Mouse (Mus musculus) midbrain, embryonic 11.5 days (tissue): Measurements from ENCODE around the gene Msmb. TPM values are rescaled to one million over a fixed set of nuclear protein-coding genes. Genes with fewer than 3 reads are reported as not detected.

Experiments used
- ATAC-seq: fragments of 200-750 bp; cut with Nextera tagmentation; 2 replicates; pipeline ENCODE4 v1.8.0; 2017; ENCODE audit warnings: moderate TSS enrichment, moderate library complexity; ENCODE audit not compliant: low FRiP score
- DNase-seq: peaks from one replicate; pipeline ENCODE4 v3.0.0; 2015; ENCODE audit warnings: low spot score; ENCODE audit errors: missing footprints
- H3K27ac ChIP-seq: fragments of 300-500 bp; sonication (generic); 2 replicates; pipeline ENCODE4 v1.5.1; 2014; ENCODE audit warnings: low read depth, low read length
- H3K27me3 ChIP-seq: fragments of 300-500 bp; sonication (generic); 2 replicates; pipeline ENCODE4 v1.6.1; 2014; ENCODE audit warnings: mild to moderate bottlenecking, low read length, moderate library complexity, mixed read lengths; ENCODE audit not compliant: control insufficient read depth, insufficient read depth
- H3K36me3 ChIP-seq: fragments of 300-500 bp; sonication (generic); 2 replicates; pipeline ENCODE4 v1.6.1; 2014; ENCODE audit warnings: mild to moderate bottlenecking, low read length, moderate library complexity, mixed read lengths; ENCODE audit not compliant: control insufficient read depth, insufficient read depth
- H3K4me1 ChIP-seq: fragments of 300-500 bp; sonication (generic); 2 replicates; pipeline ENCODE4 v1.6.1; 2014; ENCODE audit warnings: low read length; ENCODE audit not compliant: control insufficient read depth, insufficient read depth
- H3K4me2 ChIP-seq: fragments of 300-500 bp; sonication (generic); 2 replicates; pipeline ENCODE4 v1.6.1; 2014; ENCODE audit warnings: mild to moderate bottlenecking, moderate library complexity
- H3K4me3 ChIP-seq: fragments of 300-500 bp; sonication (generic); 2 replicates; pipeline ENCODE4 v1.5.1; 2014; ENCODE audit warnings: low read depth, low read length
- H3K9ac ChIP-seq: fragments of 300-500 bp; sonication (generic); 2 replicates; pipeline ENCODE4 v1.6.1; 2014; ENCODE audit warnings: low read length
- H3K9me3 ChIP-seq: fragments of 300-500 bp; sonication (generic); 2 replicates; pipeline ENCODE4 v1.6.1; 2016; ENCODE audit warnings: low read length; ENCODE audit not compliant: control insufficient read depth
- WGBS: fragments of 180-500 bp; shearing (Covaris S2); extraction: QIAGEN DNeasy Blood & Tissue Kit; methylation state at CpG from one replicate; pipeline ENCODE4 v1.1.7; 2014; 5-methylcytosine and 5-hydroxymethylcytosine counted together
- polyA plus RNA-seq: library from polyadenylated mRNA; unstranded; fragments of >200 nt; fragmentation: Nextera tagmentation; extraction: Ambion mirVana; gene quantifications from 2 replicates; pipeline ENCODE4 v1.2.1, GENCODE M21; 2014

Msmb gene
- polyA plus RNA-seq, 1 experiment from 2014 or later, result not detected

- ATAC-seq (no peak), DNase-seq (no peak)
- H3K4me3 ChIP-seq, result no peak overlapping the region
- no peak overlapping the region for H3K9ac ChIP-seq
- no peak overlapping the region for H3K4me2 ChIP-seq
- no peaks in the 10 kb centered on the region for H3K27me3 ChIP-seq
- 87% methylated on average over 6 of the region's 6 CpGs for WGBS
- no peaks in the 10 kb centered on the region for H3K4me1 ChIP-seq
- H3K9me3 ChIP-seq, result no peaks in the 10 kb centered on the region
- no peaks in the 10 kb centered on the region for H3K36me3 ChIP-seq
- no peak overlapping the region for H3K27ac ChIP-seq
Measured at GRCm38 (mm10) chr14:32154758-32155157, 12.9 kb downstream of the Msmb start.

GRCm38 (mm10) chr14:32159150-32159670 lies 17.4 kb downstream of the Msmb start:
- ATAC-seq (peak; percentile 74), DNase-seq (peak; percentile 81)
- H3K27ac ChIP-seq, result no peak overlapping the region; the same call in 1 of the 2 replicates
- H3K9ac ChIP-seq, result peak overlapping the region; percentile 79
- no peaks in the 10 kb centered on the region for H3K36me3 ChIP-seq
- no peaks in the 10 kb centered on the region for H3K9me3 ChIP-seq
- peak overlapping the region; percentile 69 for H3K4me3 ChIP-seq
- no peaks in the 10 kb centered on the region for H3K27me3 ChIP-seq
- peaks cover 9% of the 10 kb centered on the region for H3K4me1 ChIP-seq
- WGBS, result 37% methylated on average over 4 of the region's 4 CpGs
- H3K4me2 ChIP-seq, result peak overlapping the region; percentile 95

GRCm38 (mm10) chr14:32159690-32160246 lies 17.9 kb downstream of the Msmb start, which contains the start of gene Ncoa4:
Gene Ncoa4 (plus strand): TSS chr14:32159865.
- Histone ChIP-seq H3K4me3 (peak within 1 kb of the TSS; percentile 69), H3K4me1 (peaks cover 9% of the 10 kb centered on the region), H3K27me3 (no peaks in the 10 kb centered on the region), H3K9ac (peak within 1 kb of the TSS; percentile 79), H3K36me3 (no peaks in the 10 kb centered on the region), H3K4me2 (peak within 1 kb of the TSS; percentile 95), H3K27ac (peak within 1 kb of the TSS; percentile 37), H3K9me3 (no peaks in the 10 kb centered on the region)
- ATAC-seq, result peak; percentile 98
- DNase-seq, result peak; percentile 100
- WGBS, result under 1% methylated on average over 40 of the region's 40 CpGs

DNA sequence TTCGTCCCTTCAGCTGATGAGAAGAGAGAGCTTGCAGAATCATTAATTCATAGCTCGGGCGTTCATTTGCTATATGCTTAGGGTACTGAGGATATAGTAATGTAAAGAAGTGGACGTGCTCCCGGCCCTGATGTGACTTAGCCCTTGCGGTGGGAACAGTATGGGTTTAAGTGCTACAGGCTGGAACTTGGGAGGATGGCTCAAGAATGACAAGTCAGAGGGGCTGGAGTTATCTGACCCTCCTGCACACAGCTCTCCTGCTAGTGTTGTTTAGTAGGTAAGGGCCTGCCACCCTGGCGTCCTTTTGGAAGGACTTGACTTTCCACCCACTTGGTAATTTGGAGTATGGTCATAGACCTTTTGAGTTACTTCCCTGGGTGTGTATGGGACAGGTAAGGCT lies 18.7 kb downstream of the Msmb start:
- 38% methylated on average over 7 of the region's 7 CpGs for WGBS
- Histone ChIP-seq H3K36me3 (no peaks in the 10 kb centered on the region), H3K27ac (no peak overlapping the region; the same call in 1 of the 2 replicates), H3K9ac (peak overlapping the region; percentile 79), H3K4me1 (peaks cover 15% of the 10 kb centered on the region), H3K27me3 (no peaks in the 10 kb centered on the region), H3K9me3 (no peaks in the 10 kb centered on the region), H3K4me3 (peak overlapping the region; percentile 69), H3K4me2 (peak overlapping the region; percentile 95)
- ATAC-seq, result no peak
- DNase-seq, result no peak

- DNase-seq (peak; percentile 23), ATAC-seq (no peak)
- Histone ChIP-seq H3K27ac (no peak overlapping the region), H3K9ac (no peak overlapping the region), H3K36me3 (no peaks in the 10 kb centered on the region), H3K4me1 (peaks cover 17% of the 10 kb centered on the region), H3K4me2 (no peak overlapping the region), H3K9me3 (no peaks in the 10 kb centered on the region), H3K27me3 (no peaks in the 10 kb centered on the region), H3K4me3 (no peak overlapping the region)
- 90% methylated on average over 12 of the region's 12 CpGs for WGBS
Measured at GRCm38 (mm10) chr14:32161090-32161885, 19.5 kb downstream of the Msmb start.

GRCm38 (mm10) chr14:32162231-32162630 lies 20.4 kb downstream of the Msmb start:
- H3K27me3 ChIP-seq, result no peaks in the 10 kb centered on the region
- no peak overlapping the region for H3K9ac ChIP-seq
- H3K4me3 ChIP-seq, result no peak overlapping the region
- DNase-seq (peak; percentile 66), ATAC-seq (no peak)
- H3K27ac ChIP-seq, result no peak overlapping the region
- H3K9me3 ChIP-seq, result no peaks in the 10 kb centered on the region
- 93% methylated on average over 5 of the region's 5 CpGs for WGBS
- H3K4me1 ChIP-seq, result peaks cover 17% of the 10 kb centered on the region
- no peak overlapping the region for H3K4me2 ChIP-seq
- no peaks in the 10 kb centered on the region for H3K36me3 ChIP-seq

GRCm38 (mm10) chr14:32163203-32163888 lies 21.5 kb downstream of the Msmb start:
- Histone ChIP-seq H3K4me1 (peaks cover 17% of the 10 kb centered on the region), H3K9ac (no peak overlapping the region), H3K9me3 (no peaks in the 10 kb centered on the region), H3K27ac (no peak overlapping the region), H3K27me3 (no peaks in the 10 kb centered on the region), H3K36me3 (no peaks in the 10 kb centered on the region), H3K4me3 (no peak overlapping the region), H3K4me2 (no peak overlapping the region)
- ATAC-seq (no peak), DNase-seq (no peak)
- 93% methylated on average over 11 of the region's 11 CpGs for WGBS

DNA sequence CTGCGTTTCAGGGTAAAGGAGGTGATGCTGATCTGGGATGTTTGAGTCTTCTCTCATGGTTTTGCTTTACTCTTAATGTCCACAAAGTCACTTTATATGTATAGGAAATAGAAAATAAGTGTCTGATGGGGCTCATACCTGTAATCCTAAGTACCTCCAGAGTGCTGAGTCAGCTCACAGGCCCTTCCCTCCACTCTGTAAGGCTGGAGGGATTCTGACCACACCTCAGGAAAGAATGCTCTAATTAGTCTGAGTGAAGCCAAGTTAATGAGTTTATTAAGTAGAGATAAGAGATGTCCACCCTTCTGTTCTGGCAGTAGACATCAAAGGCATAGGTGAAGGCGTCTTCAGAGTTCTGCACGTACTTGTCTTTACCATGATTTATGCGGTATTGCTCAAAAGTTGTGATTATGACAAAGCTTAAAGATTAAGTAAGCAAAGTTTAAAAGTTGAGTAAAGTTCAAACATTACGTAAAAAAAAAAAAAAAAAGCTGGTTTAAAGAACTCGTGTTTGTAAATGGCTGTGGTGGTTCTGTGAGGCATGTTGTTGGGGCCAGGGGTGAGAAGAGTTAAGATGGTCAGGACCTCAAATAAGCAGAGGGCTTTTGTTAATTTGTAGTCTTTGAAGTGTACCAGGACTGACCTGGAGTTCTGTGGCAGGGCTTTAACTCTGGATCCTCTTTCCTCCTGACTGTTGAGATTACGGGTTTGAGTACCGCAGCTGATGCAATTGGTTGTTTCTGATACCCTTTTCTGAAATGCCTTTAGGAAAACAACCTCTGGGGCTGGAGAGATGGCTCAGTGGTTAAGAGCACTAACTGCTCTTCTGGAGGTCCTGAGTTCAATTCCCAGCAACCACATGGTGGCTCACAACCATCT lies 22.6 kb downstream of the Msmb start:
- Histone ChIP-seq H3K4me1 (peaks cover 17% of the 10 kb centered on the region), H3K4me3 (no peak overlapping the region), H3K27ac (no peak overlapping the region), H3K9ac (no peak overlapping the region), H3K4me2 (no peak overlapping the region), H3K9me3 (no peaks in the 10 kb centered on the region), H3K36me3 (no peaks in the 10 kb centered on the region), H3K27me3 (no peaks in the 10 kb centered on the region)
- peak; percentile 79 for DNase-seq
- ATAC-seq, result no peak
- whole genome bisulfite sequencing, result 87% methylated on average over 8 of the region's 8 CpGs
